Mouse (Mus musculus) intestine, embryonic 14.5 days (tissue): ENCODE measurements around the gene Plekho1. TPM values are rescaled to one million over a fixed set of nuclear protein-coding genes. Genes with fewer than 3 reads are reported as not detected.

Experiments used
- ATAC-seq: fragments of 200-750 bp; cut with Nextera tagmentation; replicated peaks from 2 replicates; pipeline ENCODE4 v1.8.0; 2017; ENCODE audit warnings: low read depth, moderate number of reproducible peaks, moderate TSS enrichment, moderate library complexity; ENCODE audit not compliant: low FRiP score, low TSS enrichment
- DNase-seq: peaks from one replicate; pipeline ENCODE4 v3.0.0-alpha.2; 2018; ENCODE audit warnings: low spot score
- H3K27ac ChIP-seq: fragments of 300-500 bp; sonication (generic); 2 replicates; pipeline ENCODE4 v1.5.1; 2014; ENCODE audit warnings: low read depth, mild to moderate bottlenecking, control low read depth
- H3K27me3 ChIP-seq: fragments of 300-500 bp; sonication (generic); replicated peaks from 2 replicates; pipeline ENCODE4 v1.6.1; 2014; ENCODE audit warnings: low read length, control low read depth; ENCODE audit not compliant: control insufficient read depth, insufficient read depth
- H3K36me3 ChIP-seq: fragments of 300-500 bp; sonication (generic); 2 replicates; pipeline ENCODE4 v1.6.1; 2014; ENCODE audit warnings: low read length, control low read depth; ENCODE audit not compliant: control insufficient read depth, insufficient read depth
- H3K4me1 ChIP-seq: fragments of 300-500 bp; sonication (generic); replicated peaks from 2 replicates; pipeline ENCODE4 v1.6.1; 2014; ENCODE audit warnings: low read length, control low read depth, mixed read lengths; ENCODE audit not compliant: control insufficient read depth, insufficient read depth
- H3K4me2 ChIP-seq: fragments of 300-500 bp; sonication (generic); 2 replicates; pipeline ENCODE4 v1.6.1; 2014; ENCODE audit warnings: low read length
- H3K4me3 ChIP-seq: fragments of 300-500 bp; sonication (generic); 2 replicates; pipeline ENCODE4 v1.5.1; 2014; ENCODE audit warnings: low read depth, low read length, control low read depth, mixed read lengths
- H3K9ac ChIP-seq: fragments of 300-500 bp; sonication (generic); 2 replicates; pipeline ENCODE4 v1.6.1; 2014; ENCODE audit warnings: mild to moderate bottlenecking, low read length
- H3K9me3 ChIP-seq: fragments of 300-500 bp; sonication (generic); 2 replicates; pipeline ENCODE4 v1.6.1; 2016; ENCODE audit warnings: low read length, control low read depth; ENCODE audit not compliant: control insufficient read depth
- WGBS: fragments of 180-500 bp; shearing (Covaris S2); extraction: QIAGEN DNeasy Blood & Tissue Kit; methylation state at CpG from one replicate; pipeline ENCODE4 v1.1.7; 2014; 5-methylcytosine and 5-hydroxymethylcytosine counted together
- polyA plus RNA-seq: library from polyadenylated mRNA; unstranded; fragments of >200 nt; fragmentation: Nextera tagmentation; extraction: Ambion mirVana; gene quantifications from 2 replicates; pipeline ENCODE4 v1.2.1, GENCODE M21; 2014

The Plekho1 gene
- polyA plus RNA-seq, 1 experiment from 2014 or later = 35.0 TPM

DNA sequence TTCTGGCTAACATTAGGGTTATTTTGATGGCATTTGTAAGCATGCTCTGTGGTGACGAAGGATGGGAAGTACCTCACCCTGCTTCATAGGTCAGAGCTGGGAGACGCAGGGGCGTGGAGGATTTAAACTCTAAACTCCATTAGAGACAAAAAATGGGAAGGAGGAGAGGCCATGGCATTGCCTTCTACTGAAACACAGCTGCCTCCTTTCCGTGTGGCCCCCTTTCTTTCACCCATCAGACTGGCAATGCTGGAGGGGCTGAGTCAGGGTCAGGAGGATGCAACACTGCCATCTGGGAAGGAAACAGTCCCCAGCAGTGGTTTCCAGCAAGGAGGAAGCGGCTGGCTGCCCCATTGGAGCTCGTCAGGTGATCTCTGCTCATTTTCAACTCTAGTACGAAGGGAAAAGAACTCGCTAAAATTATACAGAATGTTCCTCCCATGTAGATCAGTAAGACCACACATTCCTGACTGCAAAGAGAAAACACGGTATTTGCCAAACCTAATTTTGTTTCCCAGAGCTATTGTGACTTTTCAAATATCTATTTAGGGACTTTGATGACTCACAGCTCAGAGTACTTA lies 5.2 kb upstream of the Plekho1 start:
- Histone ChIP-seq H3K4me2 (no peak overlapping the region), H3K4me1 (peaks cover 10% of the 10 kb centered on the region; the same call in 1 of the 2 replicates), H3K36me3 (no peaks in the 10 kb centered on the region), H3K9ac (no peak overlapping the region), H3K27ac (no peak overlapping the region), H3K27me3 (no peaks in the 10 kb centered on the region), H3K9me3 (no peaks in the 10 kb centered on the region), H3K4me3 (no peak overlapping the region)
- 50% methylated on average over 9 of the region's 9 CpGs for WGBS
- ATAC-seq (no peak), DNase-seq (no peak)

DNA sequence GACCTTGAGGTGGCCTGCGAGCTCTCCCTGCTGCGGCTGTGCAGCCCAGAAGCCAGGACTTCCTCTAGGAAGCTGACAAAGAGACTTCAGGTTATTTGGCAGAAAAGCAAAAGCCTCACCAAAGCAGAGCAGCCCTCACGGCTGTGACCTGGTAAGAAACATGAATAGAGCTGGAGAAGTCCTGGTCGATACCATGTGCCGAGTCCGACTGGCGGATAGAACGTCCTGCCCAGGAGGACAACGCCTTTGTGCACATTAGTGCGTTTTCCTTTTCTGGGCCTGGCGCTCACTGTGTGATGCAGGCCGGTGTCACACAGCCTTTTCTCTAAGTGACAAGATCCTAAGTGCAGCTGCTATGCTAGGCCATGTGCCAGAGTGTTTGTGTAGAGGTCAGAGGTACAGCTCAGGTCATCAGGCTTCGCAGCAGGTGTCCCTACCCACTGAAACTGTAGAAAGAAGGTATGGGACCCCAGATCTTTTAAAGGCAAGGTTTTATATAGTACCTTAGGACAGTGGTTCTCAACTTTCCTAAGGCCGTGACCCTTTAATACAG lies 4.4 kb upstream of the Plekho1 start:
- H3K9me3 ChIP-seq = no peaks in the 10 kb centered on the region
- H3K27ac ChIP-seq = no peak overlapping the region
- H3K27me3 ChIP-seq = no peaks in the 10 kb centered on the region
- ATAC-seq (no peak), DNase-seq (no peak)
- no peak overlapping the region for H3K4me2 ChIP-seq
- H3K4me3 ChIP-seq = no peak overlapping the region
- 79% methylated on average over 14 of the region's 14 CpGs for WGBS
- no peaks in the 10 kb centered on the region for H3K36me3 ChIP-seq
- peaks cover 10% of the 10 kb centered on the region; the same call in 1 of the 2 replicates for H3K4me1 ChIP-seq
- no peak overlapping the region for H3K9ac ChIP-seq

DNA sequence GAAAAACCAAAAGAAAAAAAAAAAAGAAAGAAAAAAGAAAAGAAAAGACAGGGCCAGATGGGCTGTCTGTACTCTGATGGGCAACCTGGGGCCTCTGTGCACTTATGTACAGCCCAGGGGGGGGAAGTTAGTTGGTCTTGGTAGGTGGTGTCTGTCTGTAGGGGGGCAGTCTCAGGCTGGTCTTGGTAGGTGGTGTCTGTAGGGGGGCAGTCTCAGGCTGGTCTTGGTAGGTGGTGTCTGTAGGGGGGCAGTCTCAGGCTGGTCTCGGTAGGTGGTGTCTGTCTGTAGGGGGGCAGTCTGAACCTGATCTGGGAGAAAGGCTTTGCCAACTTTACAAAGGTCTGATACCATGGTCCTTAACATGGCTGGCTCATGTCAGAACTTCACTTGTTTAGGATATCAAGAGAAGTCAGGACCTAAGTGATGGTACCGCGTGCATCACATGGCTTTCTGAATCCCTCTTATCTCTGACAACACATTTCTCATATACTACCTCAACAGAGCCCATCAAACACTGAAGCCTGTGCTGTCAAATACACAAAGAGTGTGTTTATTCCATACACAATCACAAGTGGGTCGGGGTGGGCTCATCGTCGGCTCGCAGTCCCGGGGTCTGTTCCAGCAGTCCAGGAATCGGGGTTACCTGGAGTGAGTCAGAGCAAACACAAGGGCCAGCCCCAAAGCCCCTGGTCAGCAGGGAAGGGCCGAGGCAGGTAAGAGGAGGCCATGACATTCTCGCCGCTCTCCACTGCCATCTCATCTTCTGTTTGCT lies 3.7 kb upstream of the Plekho1 start:
- ATAC-seq = no peak

GRCm38 (mm10) chr3:95997203-95997721 lies 1.5 kb upstream of the Plekho1 start:
- ATAC-seq (peak; percentile 21; the same call in 1 of the 2 replicates), DNase-seq (peak; percentile 67)

More for the DNA sequence above, 3.7 kb upstream of the Plekho1 start:
- H3K4me3 ChIP-seq = no peak overlapping the region
- no peaks in the 10 kb centered on the region for H3K27me3 ChIP-seq
- WGBS = 70% methylated on average over 12 of the region's 12 CpGs
- H3K4me2 ChIP-seq = no peak overlapping the region
- DNase-seq = no peak
- no peak overlapping the region for H3K27ac ChIP-seq
- H3K9me3 ChIP-seq = no peaks in the 10 kb centered on the region
- H3K4me1 ChIP-seq = peaks cover 10% of the 10 kb centered on the region; the same call in 1 of the 2 replicates
- no peak overlapping the region for H3K9ac ChIP-seq
- no peaks in the 10 kb centered on the region for H3K36me3 ChIP-seq

DNA sequence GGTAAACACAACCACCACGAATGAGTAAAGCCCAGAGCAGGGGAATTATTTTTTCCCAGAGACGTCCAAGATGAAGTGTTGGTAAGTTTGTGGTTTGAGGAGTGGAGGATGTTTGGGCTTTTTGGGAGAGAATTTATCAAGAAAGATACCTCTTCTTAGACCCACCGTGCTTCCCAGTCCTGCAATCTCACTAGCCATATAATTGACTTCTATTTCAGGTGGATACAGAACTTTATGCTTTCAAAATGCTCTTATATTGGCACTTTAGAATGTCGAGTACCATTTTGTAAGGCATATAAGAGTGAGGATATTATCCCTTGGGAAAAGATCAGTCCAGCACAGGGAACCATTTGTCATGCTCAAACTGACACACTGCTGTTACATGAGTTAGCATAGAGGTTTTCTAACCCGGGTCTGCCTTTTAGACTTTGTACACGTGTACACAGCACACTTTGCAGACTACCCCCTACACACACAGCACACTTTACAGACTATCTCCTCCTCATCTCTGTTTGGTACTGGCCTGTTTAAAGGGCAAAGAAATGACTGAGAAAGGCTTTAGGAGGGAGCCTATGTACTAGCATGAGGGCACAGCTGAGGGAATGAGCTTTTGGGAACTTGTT lies 761 bp upstream of the Plekho1 start:
- Histone ChIP-seq H3K4me3 (peak overlapping the region; percentile 72), H3K36me3 (peaks cover 10% of the 10 kb centered on the region), H3K4me2 (peak overlapping the region; percentile 62), H3K27me3 (no peaks in the 10 kb centered on the region), H3K9ac (peak overlapping the region; percentile 95), H3K27ac (peak overlapping the region; percentile 98), H3K4me1 (peaks cover 24% of the 10 kb centered on the region), H3K9me3 (no peaks in the 10 kb centered on the region)
- 8% methylated on average over 6 of the region's 6 CpGs for whole genome bisulfite sequencing
- ATAC-seq (no peak), DNase-seq (no peak)

More at GRCm38 (mm10) chr3:95997203-95997721, 1.5 kb upstream of the Plekho1 start:
- H3K4me3 ChIP-seq = peak overlapping the region; percentile 72; the same call in 1 of the 2 replicates
- peak overlapping the region; percentile 8; the same call in 1 of the 2 replicates for H3K9ac ChIP-seq
- peak overlapping the region; percentile 98 for H3K27ac ChIP-seq
- H3K36me3 ChIP-seq = peaks cover 3% of the 10 kb centered on the region; the same call in 1 of the 2 replicates
- WGBS = 13% methylated on average over 9 of the region's 9 CpGs
- peaks cover 24% of the 10 kb centered on the region for H3K4me1 ChIP-seq
- H3K27me3 ChIP-seq = no peaks in the 10 kb centered on the region
- H3K4me2 ChIP-seq = peak overlapping the region; percentile 62
- H3K9me3 ChIP-seq = no peaks in the 10 kb centered on the region

DNA sequence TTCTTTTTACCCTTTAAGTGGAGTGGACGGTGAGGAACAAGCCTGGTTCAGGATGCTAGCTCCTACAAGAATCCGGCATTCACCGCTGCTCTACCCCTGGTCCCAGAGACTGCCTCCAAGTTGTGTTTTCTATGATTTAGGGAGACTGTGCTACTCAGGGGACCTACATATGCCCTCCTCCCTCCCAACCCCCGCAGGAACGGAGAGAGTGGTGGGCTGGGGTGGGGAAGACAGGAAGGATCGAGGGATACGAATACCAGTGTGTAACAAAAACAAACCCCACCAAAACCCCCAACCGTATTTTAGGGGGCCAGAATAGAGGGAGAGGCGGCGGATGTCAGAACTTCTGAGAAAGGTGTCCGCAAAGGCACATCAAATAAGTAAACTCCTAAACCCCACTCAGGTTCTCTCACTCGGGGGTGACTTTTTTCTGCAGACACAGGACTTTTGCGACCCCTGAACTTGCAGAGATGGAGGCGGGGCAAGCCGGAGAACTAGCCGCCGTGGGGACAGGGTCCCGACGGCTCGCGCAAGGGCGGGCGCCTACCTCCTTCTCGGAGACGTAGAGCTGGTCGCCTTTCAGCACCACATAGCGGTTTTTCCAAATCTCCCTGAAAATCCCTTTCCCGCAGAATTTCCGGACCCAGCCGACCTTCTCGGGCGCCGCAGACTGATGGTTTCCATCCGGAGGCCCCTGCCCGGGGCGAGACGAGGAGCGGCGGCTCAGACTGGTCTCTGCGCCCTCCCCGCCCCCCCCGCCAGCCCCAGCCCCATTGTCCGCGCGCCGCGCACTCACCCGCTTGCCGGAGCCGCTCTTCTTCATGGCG lies 613 bp downstream of the Plekho1 start:
- Histone ChIP-seq H3K27me3 (no peaks in the 10 kb centered on the region), H3K27ac (peak overlapping the region; percentile 98), H3K9ac (peak overlapping the region; percentile 95), H3K36me3 (peaks cover 24% of the 10 kb centered on the region), H3K4me1 (peaks cover 24% of the 10 kb centered on the region), H3K9me3 (no peaks in the 10 kb centered on the region), H3K4me2 (peak overlapping the region; percentile 62), H3K4me3 (peak overlapping the region; percentile 72)
- ATAC-seq (peak; percentile 78), DNase-seq (peak; percentile 85)
- 1% methylated on average over 48 of the region's 51 CpGs for WGBS

DNA sequence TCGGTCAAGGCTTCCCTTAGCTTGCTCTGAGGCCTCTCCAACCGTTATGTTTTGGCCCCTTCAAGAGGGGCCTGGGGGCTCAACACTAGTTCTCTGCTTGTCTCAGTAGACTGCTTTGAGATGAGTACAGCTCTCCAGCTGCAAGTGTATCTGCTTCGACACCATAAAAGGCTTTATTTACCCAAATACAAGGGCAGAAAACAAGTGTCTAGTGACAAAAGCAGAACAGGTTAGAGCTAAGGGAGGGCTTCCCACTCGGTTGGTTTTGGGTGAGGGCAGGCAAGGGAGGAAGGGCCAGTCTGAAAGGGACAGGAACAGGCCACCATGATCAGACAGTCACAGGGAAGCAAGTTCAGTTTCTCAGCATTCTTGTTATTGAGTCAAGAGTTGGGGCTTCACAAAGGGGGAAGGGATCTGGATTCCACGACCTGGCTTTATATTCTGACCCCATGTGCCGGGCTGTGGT lies 1.4 kb downstream of the Plekho1 start:
- WGBS = 13% methylated on average over 6 of the region's 6 CpGs
- DNase-seq (no peak), ATAC-seq (no peak)
- H3K9ac ChIP-seq = peak overlapping the region; percentile 95
- H3K4me1 ChIP-seq = peaks cover 25% of the 10 kb centered on the region
- H3K4me2 ChIP-seq = peak overlapping the region; percentile 62
- peak overlapping the region; percentile 72 for H3K4me3 ChIP-seq
- no peaks in the 10 kb centered on the region for H3K27me3 ChIP-seq
- peaks cover 32% of the 10 kb centered on the region for H3K36me3 ChIP-seq
- H3K9me3 ChIP-seq = no peaks in the 10 kb centered on the region
- peak overlapping the region; percentile 98 for H3K27ac ChIP-seq
